Mouse (Mus musculus) kidney, postnatal 25 days (tissue): ENCODE measurements at regions not wholly inside any gene's neighbourhood (a gene's known extent, or its start where the extent isn't known, plus 50 kb on each side); places are given as distances from the start of the nearest gene placed in this dataset.

Source experiments
- DNase-seq, 2 experiments: peaks; one replicate each; pipeline ENCODE4 v3.0.0; 2021; ENCODE audit warnings: mixed read lengths in 2 of 2

DNA sequence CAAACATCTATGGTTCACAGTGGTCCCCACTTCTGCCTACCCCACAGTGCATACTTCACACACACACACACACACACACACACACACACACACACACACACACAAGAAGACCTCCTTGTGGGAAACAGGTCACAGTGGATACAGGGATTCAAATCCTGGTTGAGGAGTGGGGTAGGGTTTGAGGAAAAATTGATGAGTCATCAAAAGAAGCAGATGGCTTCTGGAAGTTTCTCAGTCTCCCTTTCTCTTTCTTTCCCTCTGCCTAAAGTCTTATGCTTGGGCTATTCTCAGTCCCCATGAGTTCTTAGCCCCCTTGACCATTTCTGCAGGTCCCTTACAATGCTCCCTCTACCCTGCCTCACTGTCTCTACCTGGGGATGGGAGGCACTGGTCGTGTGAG, 56.4 kb downstream of the Rassf10 start:
- no peak for DNase-seq

DNA sequence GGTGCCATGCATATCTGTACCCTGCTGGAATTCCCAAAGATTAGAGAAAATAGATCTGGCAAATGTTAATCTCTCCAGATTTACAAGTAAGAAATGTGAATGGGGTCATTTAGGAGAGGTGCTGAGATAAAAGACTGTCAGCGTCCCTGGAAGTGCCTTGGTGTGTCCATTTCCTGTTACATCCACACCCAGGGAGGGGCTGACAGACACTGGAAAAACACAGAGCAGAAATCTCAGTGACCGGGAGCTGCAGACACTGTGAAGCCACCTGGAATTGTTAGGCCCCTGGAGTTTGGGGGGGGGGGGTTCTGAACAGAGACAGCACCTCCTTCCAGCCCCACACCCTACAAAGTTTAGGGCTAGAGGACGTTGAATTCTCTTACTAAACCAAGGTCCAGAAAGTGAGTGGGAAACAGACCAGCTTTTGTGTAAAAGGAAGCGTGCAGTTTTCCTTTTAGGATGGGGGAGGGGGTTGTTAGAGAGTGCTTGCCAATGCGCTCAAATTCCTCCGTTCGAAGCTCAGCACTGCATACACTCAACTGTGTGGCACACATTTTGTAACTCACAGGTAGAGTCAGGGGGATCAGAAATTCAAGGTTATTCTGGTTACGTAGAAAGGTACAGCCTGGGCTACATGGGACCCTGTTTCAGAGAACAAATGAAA, 63.5 kb downstream of the Rassf10 start:
- peak in 1 of 2 experiments; percentile 9 for DNase-seq

DNA sequence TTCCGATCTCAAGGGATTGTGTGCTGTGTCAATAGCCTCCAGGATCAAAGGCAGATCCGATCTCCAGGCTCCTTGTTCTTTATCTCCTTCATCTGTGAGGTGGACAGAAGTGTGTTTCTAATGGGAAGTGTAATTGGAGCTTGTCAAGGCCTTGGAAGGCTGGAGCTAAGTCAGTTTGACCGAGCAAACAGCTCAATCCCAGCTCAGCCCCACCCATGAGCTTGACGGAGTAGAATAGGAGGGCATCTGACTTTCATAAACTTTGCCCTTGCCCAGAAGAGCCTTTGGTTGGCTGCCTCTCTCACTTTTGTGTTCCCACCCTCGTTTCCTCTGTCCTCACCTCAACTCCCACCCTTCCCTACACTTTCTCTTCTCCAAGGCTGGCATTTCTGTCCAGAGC, 67.7 kb downstream of the Rassf10 start:
- no peak for DNase-seq

DNA sequence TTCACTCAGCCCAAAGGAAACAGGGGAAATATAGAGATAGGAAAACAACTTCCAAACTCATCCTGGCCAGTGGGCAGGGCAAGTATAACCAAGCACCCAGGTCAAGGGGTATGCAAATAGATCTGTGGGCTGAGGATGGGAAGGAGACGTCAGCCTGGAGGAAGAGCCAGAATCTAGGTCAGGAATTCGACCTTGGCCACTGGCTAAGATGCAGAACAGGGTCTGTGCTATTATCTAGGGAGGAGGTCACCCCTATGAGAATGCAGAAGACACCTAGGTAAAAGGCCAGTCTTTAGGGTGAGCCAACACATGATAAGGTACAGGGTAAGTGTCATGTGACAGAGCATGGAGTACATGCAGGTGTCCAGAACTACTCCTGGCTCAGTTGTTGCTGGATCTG, 68.8 kb downstream of the Rassf10 start:
- DNase-seq, result no peak

DNA sequence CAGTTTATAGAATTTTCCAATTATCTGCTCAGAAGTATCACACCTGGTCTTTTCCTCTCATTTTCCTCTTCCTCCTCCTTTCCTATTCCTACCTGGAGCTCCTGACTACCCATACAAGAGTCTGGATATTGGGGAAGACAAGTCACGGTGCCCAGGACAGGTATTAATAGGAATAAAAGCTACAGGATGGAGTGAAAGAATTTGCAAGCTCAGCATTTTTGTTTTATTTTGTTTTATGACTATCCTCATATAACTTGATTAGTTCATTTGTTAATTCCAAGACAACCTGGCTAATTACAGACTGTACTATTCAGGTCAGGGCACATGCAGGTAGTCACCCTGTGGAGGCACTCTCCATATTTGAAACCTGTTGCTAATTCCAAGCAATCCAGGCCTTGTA, 72.0 kb downstream of the Rassf10 start:
- no peak for DNase-seq

DNA sequence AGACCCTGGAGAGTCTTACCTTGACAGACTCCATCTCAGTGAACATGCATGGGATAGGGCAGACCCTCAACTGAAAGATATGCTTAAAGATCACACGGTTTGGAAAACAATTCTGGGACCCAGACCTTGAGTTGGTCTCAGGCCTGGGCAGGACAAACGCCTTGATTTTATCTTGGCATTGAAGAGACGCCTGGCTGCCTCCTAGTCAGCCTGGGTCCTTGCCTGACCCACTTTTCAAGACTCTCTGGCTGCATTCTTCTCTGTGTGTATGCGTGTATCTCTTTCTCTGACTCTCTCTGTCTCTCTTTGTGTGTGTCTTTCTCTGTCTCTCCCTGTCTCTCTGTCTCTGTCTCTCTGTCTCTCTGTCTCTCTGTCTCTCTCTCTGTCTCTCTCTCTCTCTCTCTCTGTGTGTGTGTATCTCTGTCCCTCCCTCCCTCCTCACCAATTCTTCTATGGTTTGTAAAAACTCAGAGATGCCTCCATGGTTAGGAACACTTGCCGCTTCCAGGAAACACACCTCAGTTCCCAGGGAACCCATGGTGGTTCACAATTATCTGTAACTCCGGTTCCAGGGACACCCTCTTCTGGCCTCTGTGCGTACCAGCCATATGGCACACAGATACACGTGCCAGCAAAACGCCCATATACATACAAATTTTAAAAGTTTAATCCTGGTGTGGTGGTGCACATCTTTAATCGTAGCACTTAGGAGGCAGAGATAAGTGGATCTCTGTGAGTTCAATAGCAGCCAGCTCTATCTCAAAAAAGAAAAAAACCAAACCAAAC, 72.7 kb downstream of the Rassf10 start:
- no peak for DNase-seq

DNA sequence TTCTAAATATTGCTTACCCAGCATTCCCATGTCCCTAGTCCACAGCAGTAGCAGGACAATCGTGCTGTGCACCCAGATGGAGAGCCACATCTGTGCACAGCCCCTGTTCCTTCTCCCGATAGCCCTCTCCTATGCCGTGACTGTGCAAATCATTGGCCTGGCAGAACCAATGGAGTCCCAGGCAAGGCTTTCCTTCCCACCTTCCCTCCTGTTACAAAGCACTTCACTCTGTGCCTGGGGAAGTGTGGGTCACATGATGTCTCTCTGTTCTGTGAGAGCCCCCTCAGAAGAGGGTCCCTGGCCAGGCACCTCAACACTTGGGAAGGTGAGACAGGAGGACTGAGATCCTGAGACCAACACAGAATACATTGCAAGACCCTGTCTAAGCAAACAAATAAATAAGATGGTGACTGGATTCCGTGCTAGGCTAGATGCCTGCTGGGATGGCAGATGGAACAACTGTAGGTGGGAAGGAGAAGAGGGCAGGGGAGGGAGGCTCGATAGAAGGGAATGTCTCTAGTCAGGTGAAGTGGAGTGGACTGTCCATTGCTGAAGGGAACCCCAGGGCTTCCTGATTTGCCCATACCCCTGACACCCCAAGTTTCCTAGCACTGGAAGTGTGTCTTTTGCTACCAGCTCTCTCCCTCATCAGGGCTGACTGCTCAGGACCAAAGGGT, 73.5 kb downstream of the Rassf10 start:
- DNase-seq, result no peak

DNA sequence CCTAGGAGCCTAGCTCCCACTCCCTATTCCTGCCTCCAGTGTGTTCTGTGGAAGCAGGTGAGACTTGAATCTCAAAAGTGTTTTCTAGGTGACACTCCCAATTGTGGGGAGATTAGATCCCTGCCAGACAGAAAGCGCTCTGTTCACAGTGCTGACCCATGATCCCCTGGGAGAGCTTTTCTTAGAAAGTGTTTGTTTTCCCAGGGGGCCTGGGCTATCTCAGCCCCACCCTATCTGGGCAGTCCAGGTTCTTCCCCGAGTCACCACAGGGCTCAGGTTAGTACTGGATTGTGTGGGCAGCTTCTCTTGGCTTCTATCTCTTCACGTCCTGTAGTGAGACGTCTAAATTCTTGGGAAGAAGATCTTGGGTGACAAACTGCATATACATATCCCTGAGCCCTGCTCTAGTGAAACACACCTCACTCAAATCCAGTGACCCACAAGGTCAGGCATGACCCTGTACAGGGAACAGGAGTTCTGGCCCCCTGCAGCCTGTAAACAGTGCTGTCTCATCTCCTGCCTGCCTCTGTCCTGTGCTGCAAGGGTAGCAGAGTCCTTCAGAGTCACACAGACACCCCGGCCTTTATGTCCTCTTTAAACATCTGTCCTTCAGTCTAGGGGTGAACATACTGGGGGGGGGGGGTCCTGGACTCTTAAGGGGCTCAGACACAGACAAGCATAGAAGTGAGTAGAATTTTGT, 76.4 kb downstream of the Rassf10 start:
- peak in 1 of 2 experiments; percentile 14 for DNase-seq

DNA sequence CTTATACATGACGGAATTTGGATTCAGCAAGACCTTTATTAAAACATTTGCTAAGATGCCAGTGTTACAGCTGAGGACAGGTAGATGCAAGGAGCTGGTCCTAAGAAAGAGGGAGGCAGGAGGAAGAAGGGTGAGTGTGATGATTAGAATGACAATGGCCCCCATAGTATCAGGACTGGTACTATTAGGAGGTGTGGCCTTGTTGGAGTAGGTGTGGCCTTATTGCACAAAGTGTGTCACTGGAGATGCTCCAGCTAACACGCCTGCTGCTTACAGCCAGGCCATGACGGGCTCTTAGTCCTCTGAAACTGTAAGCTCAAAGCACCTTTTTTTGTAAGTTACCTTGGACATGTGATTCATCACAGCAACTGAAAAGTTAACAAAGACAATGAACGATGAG, 82.0 kb downstream of the Rassf10 start:
- peak in 1 of 2 experiments; percentile 13 for DNase-seq

DNA sequence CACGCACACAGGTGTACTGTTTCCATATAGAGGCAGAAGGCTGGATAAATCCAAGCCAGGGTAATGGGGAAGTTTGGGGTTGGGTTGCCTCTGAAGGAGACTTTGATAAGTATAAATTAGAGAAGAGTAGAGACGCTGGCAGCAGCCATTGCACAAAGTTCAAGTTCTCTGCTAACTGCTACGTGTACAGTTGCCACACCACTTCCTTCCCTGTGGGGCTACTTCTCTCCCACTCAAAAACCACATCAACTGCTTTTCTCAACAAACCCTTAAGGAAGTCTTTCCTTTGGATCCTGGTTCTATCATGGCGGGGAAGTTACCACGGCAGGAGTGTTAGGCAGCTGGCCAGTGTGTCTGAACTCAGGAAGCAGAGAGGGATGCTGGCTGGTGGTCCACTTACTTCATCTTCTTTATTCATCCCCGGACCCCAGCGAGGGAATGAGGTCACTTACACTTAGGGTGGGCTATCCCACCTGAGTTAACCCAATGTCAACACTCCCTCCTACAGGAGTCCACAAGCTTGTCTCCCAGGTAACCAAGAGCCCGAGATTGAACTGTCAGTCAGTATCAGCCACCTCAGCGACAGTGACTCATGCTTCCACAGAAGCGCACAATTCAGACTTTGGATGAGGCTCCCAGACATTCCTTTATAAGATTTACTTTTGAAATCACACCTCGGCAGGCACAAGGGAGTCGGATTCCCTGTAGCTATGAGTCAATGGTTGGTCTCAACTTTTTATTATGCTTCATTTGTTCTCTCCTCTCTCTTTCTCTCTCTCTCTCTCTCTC, 84.3 kb downstream of the Rassf10 start:
- no peak for DNase-seq

DNA sequence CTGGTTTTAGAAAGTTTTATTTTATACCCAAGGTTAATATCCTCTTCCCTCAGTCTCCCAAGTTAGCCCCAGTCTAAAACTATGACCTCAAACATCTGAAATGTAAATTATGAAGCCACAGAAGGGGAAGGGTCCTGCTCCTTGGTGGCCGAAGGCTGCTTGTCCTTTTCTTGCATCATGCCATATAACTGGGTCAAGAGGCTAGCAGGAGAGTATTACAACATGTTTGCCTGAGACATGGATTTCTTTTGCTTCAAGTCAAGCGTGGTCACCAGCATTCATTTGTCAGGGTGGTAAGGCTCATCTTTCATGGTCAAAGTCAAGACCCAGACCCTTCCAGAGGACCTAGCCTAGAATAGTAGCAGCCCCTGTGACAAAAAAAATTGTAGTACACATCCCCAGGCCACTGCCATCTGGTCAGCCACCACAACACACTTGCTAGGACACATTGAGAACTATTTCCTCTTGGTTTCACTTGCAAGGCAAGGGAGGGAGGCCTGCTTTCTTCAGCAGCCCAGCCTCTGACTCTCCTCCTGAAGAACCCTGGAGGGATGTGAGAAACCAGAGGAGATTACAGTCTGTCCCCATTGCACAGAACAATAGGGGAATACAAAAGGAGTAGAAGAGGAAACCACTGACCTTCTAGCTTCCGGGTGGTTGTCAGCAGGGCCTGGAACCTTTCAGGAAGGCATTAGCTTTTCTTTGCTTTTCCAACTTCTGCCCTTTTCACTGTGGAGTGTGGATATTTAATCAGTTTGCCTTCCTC, 85.3 kb downstream of the Rassf10 start:
- no peak for DNase-seq

DNA sequence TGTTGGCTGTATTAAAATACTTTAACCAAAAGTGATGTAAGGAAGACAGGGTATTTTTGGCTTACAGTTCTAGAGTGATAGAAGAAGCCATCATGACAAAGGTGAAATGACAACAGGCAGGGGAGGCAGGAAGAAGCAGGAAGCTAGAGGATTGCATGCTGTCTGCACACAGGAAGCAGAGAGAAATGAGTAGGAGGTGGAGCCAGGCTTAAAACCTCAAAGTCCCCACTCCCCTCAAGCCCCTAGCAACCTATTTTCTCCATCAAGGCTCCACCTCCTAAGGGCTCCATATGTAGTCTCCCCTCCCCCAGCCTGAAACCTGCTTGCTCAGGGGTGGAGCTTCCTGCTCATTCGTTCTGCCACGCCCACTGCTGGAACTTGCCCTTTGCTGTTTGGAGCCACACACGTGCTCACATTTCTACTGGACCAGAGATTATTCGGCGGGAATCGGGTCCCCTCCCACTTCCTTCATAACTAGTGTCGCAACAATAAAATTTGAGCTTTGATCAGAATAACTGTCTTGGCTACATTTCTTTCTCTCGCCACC, 91.9 kb downstream of the Rassf10 start:
- peak in 1 of 2 experiments; percentile 33 for DNase-seq

DNA sequence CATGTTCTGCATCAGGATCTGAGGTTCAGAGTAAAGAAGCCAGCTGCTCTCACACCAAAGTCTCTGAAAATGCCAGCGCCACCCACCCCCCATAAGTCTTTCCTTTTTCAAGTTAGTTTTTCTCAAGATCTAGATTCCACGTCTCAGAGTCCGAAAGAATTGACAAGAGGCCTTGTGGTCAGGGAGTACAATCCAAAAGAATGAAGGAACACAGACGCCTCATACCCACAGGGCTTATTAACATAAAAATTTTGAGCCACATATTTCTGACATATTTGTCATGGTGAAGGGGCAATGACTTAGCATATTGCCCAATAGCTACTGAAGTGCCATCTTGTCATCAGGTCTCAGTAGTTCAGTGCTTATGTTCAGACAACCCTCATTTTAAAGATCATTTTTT, 92.6 kb downstream of the Rassf10 start:
- peak in 1 of 2 experiments; percentile 6 for DNase-seq

DNA sequence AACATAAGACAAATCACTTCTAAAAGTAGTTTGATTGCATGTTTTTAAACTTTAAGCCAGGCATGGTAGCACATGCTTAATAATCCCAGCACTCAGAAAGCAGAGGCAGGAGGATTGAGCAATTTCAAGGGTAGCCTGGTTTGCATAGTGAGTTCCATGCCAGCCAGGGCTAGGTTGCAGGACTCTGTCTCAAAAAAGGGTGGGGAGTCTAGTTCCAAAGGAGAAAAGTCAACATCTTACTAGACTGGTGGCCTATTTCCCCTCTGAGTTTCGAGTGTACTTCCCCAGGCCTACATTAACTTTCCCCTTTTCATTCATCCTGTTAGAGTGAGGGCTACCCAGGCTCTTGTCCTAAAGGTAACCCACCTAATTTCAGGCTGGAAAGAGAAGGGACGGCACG, 93.8 kb downstream of the Rassf10 start:
- no peak for DNase-seq

DNA sequence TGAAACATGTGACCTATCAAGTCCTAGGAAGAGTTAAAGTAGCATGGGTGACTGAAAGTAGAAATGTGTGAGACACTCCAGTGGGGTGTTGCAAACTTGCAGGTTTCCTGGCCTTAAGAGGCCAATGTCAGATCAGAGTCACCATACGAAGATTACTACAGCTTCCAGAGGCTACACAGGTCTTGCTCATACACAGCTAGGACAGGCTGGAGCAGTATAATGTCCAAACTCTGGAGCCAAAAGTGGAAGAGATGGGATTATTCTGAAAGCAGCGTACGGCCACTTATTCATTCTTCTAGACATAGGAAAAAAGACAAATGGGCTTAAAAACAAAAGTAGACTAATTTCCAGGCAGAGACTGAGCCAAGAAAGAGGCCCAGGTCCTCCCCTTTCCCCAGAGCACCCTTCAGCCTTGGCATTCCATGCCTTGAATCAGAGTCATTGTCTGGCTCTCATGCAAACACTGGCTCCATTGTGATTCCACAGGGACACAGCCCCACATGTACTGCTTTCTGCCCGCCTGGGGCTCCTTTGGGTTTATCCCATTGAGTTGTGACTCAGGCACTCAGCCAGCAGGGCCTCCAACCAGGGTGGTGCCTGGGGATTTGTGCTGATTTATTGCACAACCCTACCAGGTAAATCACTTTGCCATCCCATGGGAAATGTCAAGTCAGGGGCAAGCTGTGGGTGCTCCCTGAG, 94.5 kb downstream of the Rassf10 start:
- DNase-seq, result peak in 1 of 2 experiments; percentile 7

DNA sequence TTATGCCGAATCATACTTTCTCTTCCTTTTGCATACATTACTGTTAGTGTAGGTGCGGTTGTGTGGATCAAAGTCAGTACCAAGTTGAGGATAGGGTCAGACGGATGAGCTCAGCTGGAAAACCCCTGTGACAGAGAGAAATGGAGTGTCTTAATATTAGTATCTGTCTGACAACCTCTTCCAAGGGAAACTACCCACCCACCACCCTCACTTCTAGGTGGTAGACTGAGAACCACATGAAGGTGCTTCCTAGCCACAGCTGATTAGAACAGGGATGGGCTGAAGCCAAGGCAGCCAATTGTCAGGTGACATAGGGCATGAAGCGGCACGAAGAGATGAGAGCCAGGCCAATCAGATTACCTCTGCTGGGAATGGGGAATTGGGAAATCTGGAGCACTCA, 95.7 kb downstream of the Rassf10 start:
- DNase-seq, result no peak

DNA sequence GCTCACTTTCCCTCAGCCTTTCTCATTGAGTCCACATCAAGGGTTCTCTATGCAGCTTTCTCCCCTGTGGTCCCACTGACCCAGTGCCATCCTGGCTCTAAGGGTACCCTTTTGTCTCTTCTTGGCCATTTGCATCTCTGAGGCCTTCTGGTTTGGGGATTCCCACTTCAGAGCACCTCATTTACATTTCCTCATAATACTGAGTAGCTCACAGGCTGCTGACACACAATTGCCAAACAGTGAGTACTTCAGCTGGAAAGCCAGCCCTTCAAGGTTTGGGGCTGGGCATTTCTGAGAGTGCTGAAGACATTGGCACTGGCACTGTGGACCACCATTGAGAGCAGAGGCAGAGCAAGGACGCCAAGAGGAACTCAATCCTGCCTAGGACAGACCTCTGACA, 99.2 kb downstream of the Rassf10 start:
- DNase-seq, result no peak

DNA sequence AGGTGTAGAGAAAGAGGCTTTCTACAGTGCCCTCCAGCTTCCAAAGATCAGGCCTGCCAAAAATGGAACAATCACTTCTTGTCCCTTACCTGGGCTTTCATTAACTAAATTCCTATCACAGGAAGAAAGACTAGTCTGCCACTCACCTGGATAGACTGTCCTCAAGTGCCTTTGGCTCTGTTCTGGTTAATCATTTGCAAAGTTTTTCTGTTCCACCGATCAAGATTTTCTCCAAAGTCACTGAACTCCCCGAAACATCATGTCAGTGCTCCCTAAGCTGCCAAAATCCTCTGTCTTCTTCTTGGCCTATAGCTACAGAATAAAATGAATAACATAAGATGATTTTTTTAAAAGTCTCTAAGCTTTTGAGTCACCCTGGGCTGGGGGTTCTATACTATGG, 102.7 kb downstream of the Rassf10 start:
- peak; percentile 6 to 22 for DNase-seq

DNA sequence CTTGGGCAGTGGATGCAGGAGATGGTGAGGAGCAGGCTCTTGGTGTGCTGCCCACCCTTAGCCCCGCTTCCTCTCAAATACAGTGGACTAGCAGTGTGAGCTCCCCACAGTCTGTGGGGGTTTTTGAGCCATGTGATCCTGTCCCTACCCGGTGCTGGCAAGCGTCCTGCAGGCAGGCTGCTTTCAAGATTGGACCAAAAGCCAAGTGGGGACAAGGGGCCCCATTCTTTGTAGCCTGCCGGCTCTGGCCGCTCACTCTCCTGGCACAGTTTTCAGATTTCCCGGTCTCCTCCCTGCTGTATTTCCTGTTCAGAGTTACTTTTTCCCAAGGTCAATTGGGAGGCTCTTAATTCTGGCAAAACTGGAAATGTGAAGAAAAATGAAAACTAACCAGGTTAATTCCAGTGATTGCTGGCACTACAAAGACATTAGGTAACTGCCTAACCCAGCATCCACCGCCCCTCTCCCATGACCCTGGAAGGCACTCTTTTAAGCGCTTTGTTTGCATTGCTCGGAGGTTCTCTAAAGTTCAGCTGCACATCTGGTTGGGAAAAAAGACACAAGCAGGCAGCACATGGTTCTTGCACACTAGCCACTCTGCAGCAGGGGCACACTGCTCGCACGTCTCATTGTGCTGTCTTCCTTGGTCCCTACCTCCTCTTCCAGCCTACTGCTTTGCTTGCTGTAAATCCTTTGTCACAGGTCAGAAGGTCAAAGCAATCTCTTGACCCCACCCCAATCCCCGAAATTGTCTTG, 105.6 kb downstream of the Rassf10 start:
- DNase-seq, result peak; percentile 58 to 75

DNA sequence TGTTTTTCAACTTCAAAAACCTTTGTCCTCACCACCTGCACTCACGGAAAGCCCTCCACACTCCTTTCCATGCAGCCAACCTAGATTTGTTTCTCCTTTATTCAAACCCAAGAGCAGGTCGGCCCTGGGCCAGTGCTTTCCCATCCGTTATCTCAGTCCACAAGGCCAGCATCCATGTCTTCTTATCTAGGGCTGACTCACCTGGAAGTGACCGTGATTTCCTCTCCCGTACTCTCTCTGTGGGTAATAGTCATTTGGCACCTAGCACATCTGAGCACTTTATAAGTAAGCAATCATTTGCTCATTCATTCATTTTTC, 106.2 kb downstream of the Rassf10 start:
- DNase-seq, result no peak
